Mouse (Mus musculus): Measurements from ENCODE around the gene Phf11a. TPM values are rescaled to one million over a fixed set of nuclear protein-coding genes. Genes with fewer than 3 reads are reported as not detected.

Gene Phf11a
- total RNA-seq, 2 experiments from 2014 or later, result not detected

Other genes starting within 250 kb of the Phf11a start
- gene 1700129C05Rik, start 154.6 kb downstream of the Phf11a start, total RNA-seq (2021), result not detected
- gene Gm5142, start 118.8 kb downstream of the Phf11a start, total RNA-seq (2021), result not detected
- 10 to 100 TPM; 23.2 to 26.2 TPM for gene Rcbtb1, start 96.3 kb downstream of the Phf11a start, total RNA-seq (2021)
- gene Gm6904, start 37.3 kb downstream of the Phf11a start, total RNA-seq (2021), result not detected
- gene Phf11b, start 43.8 kb upstream of the Phf11a start, total RNA-seq (2021), result not detected
- gene Phf11d, start 67.9 kb upstream of the Phf11a start, total RNA-seq (2021), result under 1 TPM; 0.47 to 0.51 TPM
- gene Phf11c, start 97.9 kb upstream of the Phf11a start, total RNA-seq (2021), result under 1 TPM; 0.39 to 0.59 TPM
- gene Setdb2, start 143.4 kb upstream of the Phf11a start, total RNA-seq (2021), result 1 to 10 TPM; 3.8 to 4.0 TPM
- gene Cab39l, start 143.4 kb upstream of the Phf11a start, total RNA-seq (2021), result 10 to 100 TPM; 19.3 to 22.0 TPM

Data from left cerebral cortex, postnatal 10 days (tissue).